Mouse (Mus musculus) spleen, embryonic (tissue): ENCODE results near the gene Usp39.

ENCODE experiments used
- CTCF ChIA-PET: fragments of 350-600 bp; sonication (Branson Sonifier 250); formaldehyde crosslinking; loops from one replicate; lab custom pipeline; 2022; lab: Charles Lee

The Usp39 gene

GRCm38 (mm10) chr6:72313124-72313867 is 31.7 kb downstream of the Usp39 start:
- CTCF ChIA-PET = no interaction called here

GRCm38 (mm10) chr6:72312198-72312597 is 32.8 kb downstream of the Usp39 start:
- CTCF ChIA-PET = no interaction called here

- CTCF ChIA-PET = no interaction called here
Measured at GRCm38 (mm10) chr6:72303510-72303909, 41.5 kb downstream of the Usp39 start.

- CTCF ChIA-PET = no interaction called here
Measured at GRCm38 (mm10) chr6:72302349-72302925, 42.5 kb downstream of the Usp39 start.

GRCm38 (mm10) chr6:72297825-72298224 is 47.2 kb downstream of the Usp39 start:
- CTCF ChIA-PET = interaction anchor here (0.7 kb wide), 1 partner anchor 235 kb away, joined by 8 read pairs; no protein-coding TSS in a partner anchor

- CTCF ChIA-PET = interaction anchor here (0.6 kb wide), 1 partner anchor 109 kb away, joined by 5 read pairs; no protein-coding TSS in a partner anchor
Measured at GRCm38 (mm10) chr6:72292972-72293651, 51.9 kb downstream of the Usp39 start.

GRCm38 (mm10) chr6:72289484-72289883 is 55.5 kb downstream of the Usp39 start:
- CTCF ChIA-PET = no interaction called here

- CTCF ChIA-PET = no interaction called here
Measured at GRCm38 (mm10) chr6:72283914-72284313, 61.1 kb downstream of the Usp39 start.

GRCm38 (mm10) chr6:72280410-72280998 is 64.5 kb downstream of the Usp39 start:
- CTCF ChIA-PET = no interaction called here

- CTCF ChIA-PET = no interaction called here
Measured at GRCm38 (mm10) chr6:72279505-72279904, 65.5 kb downstream of the Usp39 start.

- CTCF ChIA-PET = no interaction called here
Measured at GRCm38 (mm10) chr6:72278835-72279234, 66.1 kb downstream of the Usp39 start.

GRCm38 (mm10) chr6:72277508-72278166 is 67.3 kb downstream of the Usp39 start:
- CTCF ChIA-PET = no interaction called here

GRCm38 (mm10) chr6:72276972-72277441 is 68.0 kb downstream of the Usp39 start:
- CTCF ChIA-PET = interaction anchor here (1.3 kb wide), 1 partner anchor 17 kb away, joined by 6 read pairs; no protein-coding TSS in a partner anchor

- CTCF ChIA-PET = interaction anchor here (1.3 kb wide), 1 partner anchor 16 kb away, joined by 6 read pairs; no protein-coding TSS in a partner anchor
Measured at GRCm38 (mm10) chr6:72276141-72276540, 68.8 kb downstream of the Usp39 start.

- CTCF ChIA-PET = no interaction called here
Measured at GRCm38 (mm10) chr6:72275527-72275926, 69.5 kb downstream of the Usp39 start.

- CTCF ChIA-PET = interaction anchor here (0.6 kb wide), 1 partner anchor 12 kb away, joined by 8 read pairs; no protein-coding TSS in a partner anchor
Measured at GRCm38 (mm10) chr6:72273153-72273552, 71.8 kb downstream of the Usp39 start.

GRCm38 (mm10) chr6:72272161-72272696 is 72.8 kb downstream of the Usp39 start:
- CTCF ChIA-PET = no interaction called here

- CTCF ChIA-PET = no interaction called here
Measured at GRCm38 (mm10) chr6:72270952-72271519, 73.9 kb downstream of the Usp39 start.

GRCm38 (mm10) chr6:72270258-72270657 is 74.7 kb downstream of the Usp39 start:
- CTCF ChIA-PET = no interaction called here
